Mouse (Mus musculus): ENCODE measurements around the gene Mef2a. TPM values are rescaled to one million over a fixed set of nuclear protein-coding genes. Genes with fewer than 3 reads are reported as not detected.
A peak's percentile ranks its signal among the peaks of the same experiment; 100 is the strongest.

The Mef2a gene
- polyA plus RNA-seq, 1 experiment from 2014 or later, result 11.0 TPM

- 61% methylated on average over 2 of the region's 2 CpGs for WGBS (ENCODE audit: insufficient replicate concordance)
- H3K9ac ChIP-seq, result no peak overlapping the region
- no peak overlapping the region for H3K4me3 ChIP-seq (replicated peaks)
- DNase-seq, result no peak
- H3K27ac ChIP-seq, result no peak overlapping the region; the same call in 1 of the 2 replicates
- H3K4me2 ChIP-seq, result no peak overlapping the region
- no peaks in the 10 kb centered on the region for H3K36me3 ChIP-seq
- ATAC-seq (ENCODE audit: low read depth), result no peak
- H3K27me3 ChIP-seq, result no peaks in the 10 kb centered on the region
- H3K9me3 ChIP-seq (replicated peaks), result no peaks in the 10 kb centered on the region
- H3K4me1 ChIP-seq (replicated peaks), result peaks cover 46% of the 10 kb centered on the region
Measured at GRCm38 (mm10) chr7:67368394-67368793, 4.3 kb downstream of the Mef2a start.

DNA sequence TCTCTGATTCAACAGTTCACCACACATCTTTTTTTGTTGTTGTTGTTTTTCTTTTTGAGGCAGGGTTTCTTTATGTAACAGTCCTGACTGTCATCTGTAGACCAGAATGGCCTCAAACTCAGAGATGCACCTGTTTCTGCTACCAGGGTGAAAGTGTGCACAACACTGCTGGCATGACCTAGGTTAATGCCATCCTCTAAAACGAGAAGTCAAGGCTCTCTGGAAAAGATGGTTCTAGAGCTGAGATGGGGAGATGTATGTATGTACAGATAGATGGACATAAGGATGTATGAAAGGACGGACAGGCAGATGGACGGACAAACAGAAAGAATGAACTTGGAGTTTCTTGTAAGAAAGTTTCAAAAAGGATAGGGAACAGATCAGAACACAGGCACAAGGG is 12.1 kb downstream of the Mef2a start:
- Histone ChIP-seq H3K36me3 (no peaks in the 10 kb centered on the region), H3K27me3 (no peaks in the 10 kb centered on the region), H3K9me3 (replicated peaks) (no peaks in the 10 kb centered on the region), H3K4me2 (no peak overlapping the region), H3K4me1 (replicated peaks) (peaks cover 5% of the 10 kb centered on the region; the same call in 1 of the 2 replicates), H3K4me3 (replicated peaks) (no peak overlapping the region), H3K9ac (no peak overlapping the region), H3K27ac (no peak overlapping the region)
- DNase-seq (no peak), ATAC-seq (ENCODE audit: low read depth) (no peak)
- 72% methylated on average over 3 of the region's 3 CpGs for WGBS (ENCODE audit: insufficient replicate concordance)

GRCm38 (mm10) chr7:67359863-67360262 is 12.8 kb downstream of the Mef2a start:
- H3K4me2 ChIP-seq, result no peak overlapping the region
- H3K4me1 ChIP-seq (replicated peaks), result 0 out of 2 replicates have a peak, but pooled peaks cover 5% of the 10 kb centered on the region
- no peak for DNase-seq
- H3K27ac ChIP-seq, result no peak overlapping the region
- H3K27me3 ChIP-seq, result no peaks in the 10 kb centered on the region
- ATAC-seq (ENCODE audit: low read depth), result no peak
- no peaks in the 10 kb centered on the region for H3K9me3 ChIP-seq (replicated peaks)
- no peaks in the 10 kb centered on the region for H3K36me3 ChIP-seq
- H3K9ac ChIP-seq, result no peak overlapping the region
- H3K4me3 ChIP-seq (replicated peaks), result no peak overlapping the region

- peaks cover 3% of the 10 kb centered on the region; the same call in 1 of the 2 replicates for H3K4me1 ChIP-seq (replicated peaks)
- DNase-seq, result no peak
- H3K27ac ChIP-seq, result no peak overlapping the region
- H3K4me3 ChIP-seq (replicated peaks), result no peak overlapping the region
- ATAC-seq (ENCODE audit: low read depth), result no peak
- H3K27me3 ChIP-seq, result no peaks in the 10 kb centered on the region
- no peak overlapping the region for H3K4me2 ChIP-seq
- H3K9me3 ChIP-seq (replicated peaks), result no peaks in the 10 kb centered on the region
- no peak overlapping the region for H3K9ac ChIP-seq
- 70% methylated on average over 5 of the region's 5 CpGs for WGBS (ENCODE audit: insufficient replicate concordance)
- H3K36me3 ChIP-seq, result no peaks in the 10 kb centered on the region
Measured at GRCm38 (mm10) chr7:67355870-67356269, 16.8 kb downstream of the Mef2a start.

GRCm38 (mm10) chr7:67353667-67354066 is 19.0 kb downstream of the Mef2a start:
- Histone ChIP-seq H3K36me3 (no peaks in the 10 kb centered on the region), H3K4me3 (replicated peaks) (no peak overlapping the region), H3K4me1 (replicated peaks) (peaks cover 3% of the 10 kb centered on the region; the same call in 1 of the 2 replicates), H3K9ac (no peak overlapping the region), H3K27me3 (no peaks in the 10 kb centered on the region), H3K9me3 (replicated peaks) (no peaks in the 10 kb centered on the region), H3K4me2 (no peak overlapping the region), H3K27ac (no peak overlapping the region)
- no peak for DNase-seq
- WGBS (ENCODE audit: insufficient replicate concordance), result 63% methylated on average over 6 of the region's 6 CpGs
- no peak for ATAC-seq (ENCODE audit: low read depth)

GRCm38 (mm10) chr7:67352989-67353388 is 19.7 kb downstream of the Mef2a start:
- no peak overlapping the region for H3K4me3 ChIP-seq (replicated peaks)
- DNase-seq (no peak), ATAC-seq (ENCODE audit: low read depth) (no peak)
- H3K4me1 ChIP-seq (replicated peaks), result peaks cover 3% of the 10 kb centered on the region; the same call in 1 of the 2 replicates
- H3K4me2 ChIP-seq, result no peak overlapping the region
- H3K27ac ChIP-seq, result no peak overlapping the region
- 69% methylated on average over 4 of the region's 4 CpGs for WGBS (ENCODE audit: insufficient replicate concordance)
- H3K9ac ChIP-seq, result no peak overlapping the region
- H3K36me3 ChIP-seq, result no peaks in the 10 kb centered on the region
- H3K27me3 ChIP-seq, result no peaks in the 10 kb centered on the region
- H3K9me3 ChIP-seq (replicated peaks), result no peaks in the 10 kb centered on the region

DNA sequence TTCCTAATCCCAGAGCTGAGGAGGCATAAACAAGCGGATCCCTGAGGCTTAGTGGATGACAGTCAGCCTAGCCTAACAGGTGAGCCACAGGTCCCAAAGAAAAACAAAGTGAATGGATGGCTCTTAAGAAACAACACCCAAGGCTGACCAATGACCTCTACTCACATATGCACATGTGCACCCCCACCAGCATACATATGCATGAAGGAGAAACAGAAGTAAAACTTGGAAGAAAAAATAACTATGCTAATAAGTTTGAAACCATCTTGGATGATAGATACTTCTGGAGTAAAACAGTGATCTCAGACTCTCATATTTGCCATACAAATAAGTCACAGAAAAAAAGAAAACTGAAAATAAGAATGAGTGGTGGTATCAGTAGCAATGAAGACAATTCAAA is 28.2 kb downstream of the Mef2a start:
- Histone ChIP-seq H3K4me1 (replicated peaks) (peaks cover 16% of the 10 kb centered on the region), H3K4me3 (replicated peaks) (no peak overlapping the region), H3K9ac (no peak overlapping the region), H3K4me2 (no peak overlapping the region), H3K27me3 (no peaks in the 10 kb centered on the region), H3K36me3 (peaks cover 2% of the 10 kb centered on the region; the same call in 1 of the 2 replicates), H3K27ac (no peak overlapping the region), H3K9me3 (replicated peaks) (no peaks in the 10 kb centered on the region)
- ATAC-seq (ENCODE audit: low read depth) (no peak), DNase-seq (no peak)
- WGBS (ENCODE audit: insufficient replicate concordance), result 88% methylated on average over 1 of the region's 1 CpGs

DNA sequence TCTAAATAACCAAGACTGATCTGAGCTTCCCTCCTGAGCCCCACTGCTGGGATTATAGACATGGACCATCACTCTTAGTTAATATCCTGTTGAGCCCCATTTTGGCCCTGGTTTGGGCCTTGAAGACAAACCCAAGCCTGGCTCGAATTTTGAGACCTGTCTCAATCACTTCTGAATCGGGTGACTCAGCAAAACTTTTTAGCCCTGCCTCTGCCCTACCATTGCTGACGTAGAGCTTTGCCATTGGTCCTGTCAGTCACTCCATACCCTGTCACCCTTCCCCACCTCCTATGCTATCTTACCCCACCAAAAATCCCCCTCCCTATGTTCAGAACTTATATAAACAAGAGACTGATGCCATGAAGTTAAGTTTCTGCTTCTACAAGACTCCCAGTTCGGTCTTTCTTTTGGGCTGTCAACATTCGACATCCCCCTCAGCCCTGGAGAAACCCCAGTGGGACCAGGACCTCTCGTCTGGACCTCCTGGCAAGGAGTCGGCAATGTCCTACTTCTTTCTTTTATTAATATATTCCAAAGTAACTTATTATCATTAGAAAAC is 30.5 kb downstream of the Mef2a start:
- 67% methylated on average over 7 of the region's 7 CpGs for WGBS (ENCODE audit: insufficient replicate concordance)
- DNase-seq, result peak; percentile 5
- Histone ChIP-seq H3K36me3 (peaks cover 2% of the 10 kb centered on the region; the same call in 1 of the 2 replicates), H3K27me3 (no peaks in the 10 kb centered on the region), H3K9ac (no peak overlapping the region), H3K27ac (no peak overlapping the region), H3K4me2 (no peak overlapping the region), H3K4me3 (replicated peaks) (no peak overlapping the region), H3K4me1 (replicated peaks) (peaks cover 16% of the 10 kb centered on the region), H3K9me3 (replicated peaks) (no peaks in the 10 kb centered on the region)
- ATAC-seq (ENCODE audit: low read depth), result peak; percentile 65

GRCm38 (mm10) chr7:67320359-67320758 is 52.3 kb downstream of the Mef2a start:
- no peaks in the 10 kb centered on the region for H3K36me3 ChIP-seq
- no peaks in the 10 kb centered on the region for H3K27me3 ChIP-seq
- no peaks in the 10 kb centered on the region for H3K9me3 ChIP-seq (replicated peaks)
- H3K4me1 ChIP-seq (replicated peaks), result no peaks in the 10 kb centered on the region; the same call in 1 of the 2 replicates
- no peak overlapping the region for H3K9ac ChIP-seq
- no peak overlapping the region for H3K4me3 ChIP-seq (replicated peaks)
- 31% methylated on average over 1 of the region's 1 CpGs for WGBS (ENCODE audit: insufficient replicate concordance)
- DNase-seq (no peak), ATAC-seq (ENCODE audit: low read depth) (no peak)
- H3K27ac ChIP-seq, result no peak overlapping the region
- no peak overlapping the region for H3K4me2 ChIP-seq

GRCm38 (mm10) chr7:67318697-67319096 is 54.0 kb downstream of the Mef2a start:
- H3K4me3 ChIP-seq (replicated peaks), result no peak overlapping the region
- H3K27ac ChIP-seq, result no peak overlapping the region
- ATAC-seq (ENCODE audit: low read depth) (no peak), DNase-seq (no peak)
- no peak overlapping the region for H3K4me2 ChIP-seq
- H3K27me3 ChIP-seq, result no peaks in the 10 kb centered on the region
- no peak overlapping the region for H3K9ac ChIP-seq
- H3K9me3 ChIP-seq (replicated peaks), result no peaks in the 10 kb centered on the region
- H3K36me3 ChIP-seq, result no peaks in the 10 kb centered on the region
- H3K4me1 ChIP-seq (replicated peaks), result peaks cover 2% of the 10 kb centered on the region

- Histone ChIP-seq H3K27ac (no peak overlapping the region), H3K4me3 (replicated peaks) (no peak overlapping the region), H3K36me3 (no peaks in the 10 kb centered on the region), H3K4me1 (replicated peaks) (peaks cover 8% of the 10 kb centered on the region), H3K9me3 (replicated peaks) (no peaks in the 10 kb centered on the region), H3K9ac (no peak overlapping the region), H3K27me3 (no peaks in the 10 kb centered on the region), H3K4me2 (no peak overlapping the region)
- no peak; the same call in 1 of the 2 replicates for ATAC-seq (ENCODE audit: low read depth)
- WGBS (ENCODE audit: insufficient replicate concordance), result 34% methylated on average over 3 of the region's 3 CpGs
- no peak for DNase-seq
Measured at GRCm38 (mm10) chr7:67313200-67313599, 59.5 kb downstream of the Mef2a start.

- H3K4me2 ChIP-seq, result no peak overlapping the region
- no peaks in the 10 kb centered on the region for H3K36me3 ChIP-seq
- no peak overlapping the region for H3K9ac ChIP-seq
- ATAC-seq (ENCODE audit: low read depth) (no peak), DNase-seq (no peak)
- H3K4me3 ChIP-seq (replicated peaks), result no peak overlapping the region
- 72% methylated on average over 2 of the region's 2 CpGs for WGBS (ENCODE audit: insufficient replicate concordance)
- H3K9me3 ChIP-seq (replicated peaks), result no peaks in the 10 kb centered on the region
- no peak overlapping the region for H3K27ac ChIP-seq
- no peaks in the 10 kb centered on the region for H3K27me3 ChIP-seq
- peaks cover 8% of the 10 kb centered on the region for H3K4me1 ChIP-seq (replicated peaks)
Measured at GRCm38 (mm10) chr7:67310151-67310550, 62.5 kb downstream of the Mef2a start.
